Mouse (Mus musculus): ENCODE measurements at regions not wholly inside any gene's neighbourhood (a gene's known extent, or its start where the extent isn't known, plus 50 kb on each side); places are given as distances from the start of the nearest gene placed in this dataset.
A peak's percentile ranks its signal among the peaks of the same experiment; 100 is the strongest.

DNA sequence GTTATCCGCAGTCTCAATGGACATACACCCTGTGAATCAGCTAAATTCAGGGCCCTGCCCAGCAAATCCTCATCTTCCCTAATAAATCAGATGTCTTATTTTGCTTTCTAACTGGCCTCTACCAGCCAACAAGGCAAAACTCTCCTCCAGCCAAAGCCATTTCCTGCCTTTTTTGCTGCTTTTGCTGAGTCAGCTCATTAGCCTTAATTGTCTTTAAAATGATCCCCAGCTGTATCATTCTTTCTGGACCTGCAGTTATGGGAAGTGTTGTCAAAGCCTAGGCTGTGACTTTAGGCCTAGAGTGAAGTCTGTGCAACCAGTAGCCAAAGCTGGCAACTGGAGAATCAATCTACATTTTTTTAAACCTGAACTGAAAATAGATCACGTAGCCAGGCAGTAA is 81.4 kb downstream of the Mtpn start:
- DNase-seq: no peak

DNA sequence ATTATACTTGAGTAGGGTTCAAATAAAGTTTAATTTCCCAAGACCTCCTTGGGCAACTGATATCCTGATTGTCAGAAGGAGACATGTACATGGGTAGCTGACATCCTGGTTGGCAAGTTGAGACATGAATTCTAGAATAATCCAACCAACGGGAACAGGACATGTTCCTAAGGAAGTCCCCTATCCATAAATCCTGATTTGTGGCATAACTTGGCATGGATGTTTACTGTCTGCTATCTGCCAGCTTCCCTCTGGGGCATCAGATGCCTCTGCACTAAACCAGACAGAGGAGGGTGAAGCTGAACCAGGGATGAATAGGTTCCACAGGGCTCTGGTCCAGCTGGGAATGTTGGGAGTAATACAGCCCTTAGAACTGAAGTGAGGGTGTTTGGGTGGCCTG is 94.7 kb downstream of the Mtpn start:
- DNase-seq: no peak

GRCm38 (mm10) chr6:35426301-35426700 is 100.4 kb upstream of the Fam180a start:
- DNase-seq: no peak

DNA sequence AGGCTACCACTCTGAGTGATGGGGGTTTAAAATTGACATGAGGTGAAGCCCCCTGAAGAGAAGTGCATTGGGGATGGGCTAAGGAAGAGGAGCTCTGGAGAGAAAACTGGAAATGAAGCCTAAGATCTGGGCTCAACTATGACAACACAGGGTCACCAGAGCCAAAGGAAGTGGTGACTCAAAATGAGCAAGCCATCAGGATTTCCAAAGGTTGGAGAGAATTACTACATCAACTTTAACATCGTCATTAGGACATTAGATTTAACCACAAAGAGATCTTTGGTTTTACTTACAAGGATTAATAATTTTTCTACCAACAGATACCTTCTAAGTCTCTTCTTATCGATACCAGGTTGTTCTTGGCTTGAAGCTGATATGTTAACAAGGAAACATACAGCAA is 98.6 kb upstream of the Fam180a start:
- DNase-seq: no peak

- no peak for DNase-seq
Measured at GRCm38 (mm10) chr6:35420924-35421323, 95.0 kb upstream of the Fam180a start.

DNA sequence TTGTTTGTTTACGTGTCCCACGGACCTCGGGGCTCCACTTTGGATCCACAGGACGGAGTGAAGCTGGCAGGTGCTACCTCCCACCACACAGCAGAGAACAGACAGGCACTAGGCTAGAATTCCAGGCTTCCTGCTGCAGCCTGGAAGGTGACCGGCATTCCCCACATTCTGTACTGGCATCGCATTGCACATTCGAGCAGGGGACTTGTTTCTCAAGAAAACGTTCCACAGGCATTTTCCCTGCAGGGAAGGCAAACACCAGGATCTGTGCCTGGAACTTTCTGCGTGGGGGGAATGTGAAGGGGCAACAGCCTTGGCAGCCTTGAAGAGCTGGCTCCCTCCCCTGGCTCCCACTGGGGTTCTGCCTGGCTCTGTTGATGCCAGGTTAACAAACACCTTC is 79.1 kb upstream of the Fam180a start:
- no peak for DNase-seq

DNA sequence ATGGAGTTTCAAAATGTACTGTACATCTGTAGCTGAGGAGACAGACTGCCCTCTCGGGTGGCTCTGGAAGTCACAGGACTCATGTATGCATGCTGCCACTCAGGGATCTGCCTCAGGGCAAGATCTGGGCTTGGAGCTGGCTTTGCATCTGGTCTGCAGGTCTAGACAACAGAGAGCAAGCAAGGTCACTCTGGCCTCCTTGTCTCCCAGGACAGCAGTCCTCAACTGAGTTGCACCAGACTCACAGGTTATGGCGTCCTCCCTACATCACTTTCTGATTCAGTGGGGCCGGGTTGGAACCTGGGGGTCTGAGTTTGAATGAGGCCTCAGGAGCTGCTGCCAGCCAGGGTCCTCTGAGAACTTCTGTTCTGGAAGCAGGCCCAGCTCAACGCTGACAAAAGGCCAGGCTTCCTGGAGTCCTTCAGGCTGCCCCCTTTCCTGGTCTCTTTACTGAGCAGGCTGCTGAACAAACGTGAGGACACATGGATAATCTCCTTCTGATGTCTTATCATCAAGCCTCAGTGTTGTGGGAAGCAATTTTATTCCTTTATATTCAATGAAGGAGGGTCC is 77.5 kb upstream of the Fam180a start:
- DNase-seq: no peak

GRCm38 (mm10) chr6:35395726-35396125 is 69.8 kb upstream of the Fam180a start:
- DNase-seq: no peak

DNA sequence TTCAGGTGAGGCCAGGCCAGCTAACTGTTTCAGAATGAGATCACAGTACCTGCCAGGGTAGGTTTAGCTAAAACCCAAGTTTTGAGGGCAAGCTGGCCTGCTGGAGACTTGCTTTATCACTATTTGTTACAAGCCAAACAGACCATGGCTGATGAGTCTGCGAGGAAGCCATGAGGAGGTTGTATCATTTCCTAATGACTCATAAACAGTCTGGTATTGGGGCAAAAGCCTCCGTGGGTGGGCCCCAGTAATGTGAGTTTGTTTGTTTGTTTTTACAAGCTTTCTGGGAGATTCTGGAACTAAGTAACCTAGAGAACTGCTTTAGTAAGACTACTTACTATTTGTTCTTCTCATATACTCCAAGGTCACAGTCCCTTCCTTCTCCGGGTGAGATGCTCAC is 62.9 kb upstream of the Fam180a start:
- no peak for DNase-seq

DNA sequence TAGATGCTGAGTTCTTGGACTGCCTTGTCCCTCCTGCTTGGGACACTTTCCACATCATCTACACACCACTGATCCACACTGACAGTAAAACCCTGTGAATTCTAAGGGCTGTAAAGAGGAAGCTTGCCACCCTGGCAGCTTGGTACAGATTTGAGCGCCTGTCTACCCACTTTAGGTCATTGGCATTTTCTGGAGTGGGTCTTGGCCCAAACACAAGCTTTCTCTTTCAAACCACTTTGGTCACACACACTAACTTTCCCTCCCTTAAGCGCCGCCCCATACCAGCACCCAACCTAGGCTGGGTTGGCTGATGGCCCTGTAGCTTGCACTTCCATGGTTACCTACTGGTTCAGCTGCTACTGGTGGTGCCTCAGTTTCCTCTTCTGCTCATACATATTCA is 55.6 kb upstream of the Fam180a start:
- no peak for DNase-seq

DNA sequence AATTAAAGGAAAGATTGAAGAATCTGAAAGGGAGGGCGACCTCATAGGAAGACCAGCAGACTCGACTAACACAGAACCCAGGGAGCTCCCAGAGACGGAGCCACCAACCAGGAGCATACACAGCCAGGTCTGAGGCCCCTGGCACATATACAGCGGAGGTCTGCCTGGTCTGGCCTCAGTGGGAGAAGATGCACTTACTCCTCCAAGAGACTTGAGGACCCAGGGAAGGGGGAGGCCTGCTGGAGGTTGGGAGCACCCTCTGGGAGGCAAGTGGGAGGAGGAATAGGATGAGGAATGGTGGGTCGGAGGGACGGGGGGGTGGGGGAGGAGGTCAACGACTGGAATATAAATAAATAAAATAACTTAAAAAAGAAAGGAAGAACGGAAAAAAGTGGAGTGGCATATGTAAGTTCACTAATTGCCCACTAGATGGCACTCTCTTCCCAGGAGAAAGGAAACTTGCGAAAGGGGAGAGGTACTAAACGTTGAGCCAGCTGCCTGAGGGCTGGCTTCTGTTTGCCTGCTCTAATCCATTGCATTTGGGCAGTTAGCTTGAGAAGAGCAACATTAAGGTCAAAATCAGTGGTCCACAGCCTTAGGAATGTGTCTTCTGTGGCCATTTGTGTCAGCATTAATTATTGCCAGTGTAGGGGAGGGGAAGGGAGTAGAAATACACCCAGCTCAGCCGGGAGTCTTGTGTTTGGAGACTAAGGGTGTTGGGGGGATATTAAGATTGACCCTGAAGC is 55.0 kb upstream of the Fam180a start:
- peak; percentile 34 for DNase-seq

DNA sequence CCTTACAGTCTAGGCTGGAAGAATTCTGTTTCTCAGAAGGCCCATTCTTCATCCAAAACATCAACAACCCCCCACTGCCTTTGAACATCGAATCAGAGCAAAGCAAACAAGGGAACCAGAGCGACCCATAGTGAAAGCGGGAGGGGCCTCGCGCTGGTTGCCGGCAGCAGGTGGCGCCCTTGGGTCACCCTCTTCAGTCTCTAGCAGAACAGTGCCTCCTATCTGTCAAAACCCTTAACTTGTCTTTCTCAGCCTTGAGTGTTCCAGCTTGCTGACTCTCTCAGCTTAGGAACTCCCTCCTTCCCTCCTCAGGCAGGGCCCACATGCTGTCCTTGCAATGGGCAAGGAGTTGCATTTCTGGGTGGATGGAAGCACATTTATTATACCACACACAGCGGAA is 53.9 kb upstream of the Fam180a start:
- DNase-seq: peak; percentile 89

GRCm38 (mm10) chr6:35378851-35379250 is 52.9 kb upstream of the Fam180a start:
- DNase-seq: no peak

GRCm38 (mm10) chr6:35377535-35377934 is 51.6 kb upstream of the Fam180a start:
- no peak for DNase-seq

DNA sequence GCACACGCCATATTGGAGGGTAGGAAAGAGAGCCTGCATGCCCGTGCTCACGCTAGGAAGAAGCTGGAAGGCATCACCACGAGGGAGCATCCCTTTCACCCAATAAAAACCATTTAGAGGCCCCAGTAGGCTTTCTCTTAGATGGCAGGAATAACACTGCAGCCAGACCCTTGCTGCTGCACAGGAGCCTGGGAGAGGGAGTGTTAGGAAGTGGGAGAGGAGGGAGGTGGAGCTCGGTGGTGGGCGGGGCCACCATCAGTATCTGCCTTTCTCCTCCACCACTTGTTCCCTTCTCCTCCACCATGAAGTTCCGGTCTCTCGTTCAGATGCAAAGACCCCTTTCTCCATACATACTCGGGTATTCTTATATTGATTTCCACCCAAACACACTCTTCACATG is 50.6 kb upstream of the Fam180a start:
- DNase-seq: no peak
